Mouse (Mus musculus) forebrain, embryonic 14.5 days (tissue): ENCODE measurements around the gene Klri2. TPM values are rescaled to one million over a fixed set of nuclear protein-coding genes. Genes with fewer than 3 reads are reported as not detected.
"Not testable (repeated sequence)": the region's sequence is repeated elsewhere in the genome, so short reads cannot be mapped to it uniquely, and the experiment has no call there.

Experiments
- ATAC-seq: fragments of 200-750 bp; cut with Nextera tagmentation; 2 replicates; pipeline ENCODE4 v1.8.0; 2017; ENCODE audit warnings: mild to moderate bottlenecking, moderate library complexity
- DNase-seq: peaks from one replicate; pipeline ENCODE4 v3.0.0-alpha.2; 2015; ENCODE audit warnings: low spot score
- H3K27ac ChIP-seq: fragments of 300-500 bp; sonication (generic); 2 replicates; pipeline ENCODE4 v1.5.1; 2014; ENCODE audit warnings: low read depth, mild to moderate bottlenecking, control low read depth, low read length, moderate library complexity
- H3K27me3 ChIP-seq: fragments of 300-500 bp; sonication (generic); replicated peaks from 2 replicates; pipeline ENCODE4 v1.6.1; 2014; ENCODE audit warnings: low read length, control low read depth, mixed read lengths; ENCODE audit not compliant: control insufficient read depth, insufficient read depth
- H3K36me3 ChIP-seq: fragments of 300-500 bp; sonication (generic); 2 replicates; pipeline ENCODE4 v1.6.1; 2014; ENCODE audit warnings: low read length, control low read depth; ENCODE audit not compliant: control insufficient read depth, insufficient read depth
- H3K4me1 ChIP-seq: fragments of 300-500 bp; sonication (generic); 2 replicates; pipeline ENCODE4 v1.6.1; 2014; ENCODE audit warnings: antibody characterized with exemption, low read length, control low read depth; ENCODE audit not compliant: control insufficient read depth, insufficient read depth
- H3K4me2 ChIP-seq: fragments of 300-500 bp; sonication (generic); 2 replicates; pipeline ENCODE4 v1.6.1; 2014; ENCODE audit warnings: mild to moderate bottlenecking, control low read depth, low read length
- H3K4me3 ChIP-seq: fragments of 300-500 bp; sonication (generic); 2 replicates; pipeline ENCODE4 v1.5.1; 2014; ENCODE audit warnings: low read depth, low read length, control low read depth
- H3K9ac ChIP-seq: fragments of 300-500 bp; sonication (generic); 2 replicates; pipeline ENCODE4 v1.6.1; 2014; ENCODE audit warnings: mild to moderate bottlenecking, low read length, control low read depth, moderate library complexity
- H3K9me3 ChIP-seq: fragments of 300-500 bp; sonication (generic); replicated peaks from 2 replicates; pipeline ENCODE4 v1.6.1; 2016; ENCODE audit warnings: low read length, control low read depth, mixed read lengths; ENCODE audit not compliant: control insufficient read depth
- WGBS: fragments of 180-500 bp; shearing (Covaris S2); extraction: QIAGEN DNeasy Blood & Tissue Kit; methylation state at CpG from one replicate; pipeline ENCODE4 v1.1.7; 2014; 5-methylcytosine and 5-hydroxymethylcytosine counted together
- microRNA-seq: library from miRNA; unstranded; fragments of <30 nt; microRNA quantifications from one replicate; pipeline ENCODE4, GENCODE M21; 2016
- polyA plus RNA-seq: library from polyadenylated mRNA; unstranded; fragments of >200 nt; fragmentation: Nextera tagmentation; extraction: Ambion mirVana; gene quantifications from 2 replicates; pipeline ENCODE4 v1.2.1, GENCODE M21; 2014

The Klri2 gene
- polyA plus RNA-seq, 1 experiment from 2014 or later: not detected

GRCm38 (mm10) chr6:129717032-129717431 lies 23.3 kb downstream of the Klri2 start, which contains the start of gene Klri1:
Gene Klri1 (minus strand): TSS chr6:129717132.
- no peak within 1 kb of the TSS for H3K4me2 ChIP-seq
- no peaks in the 10 kb centered on the region for H3K4me1 ChIP-seq
- H3K27me3 ChIP-seq: no peaks in the 10 kb centered on the region
- no peaks in the 10 kb centered on the region for H3K36me3 ChIP-seq
- WGBS: 91% methylated on average over 4 of the region's 4 CpGs
- no peak for DNase-seq
- ATAC-seq: no peak
- no peaks in the 10 kb centered on the region for H3K9me3 ChIP-seq
- no peak within 1 kb of the TSS for H3K27ac ChIP-seq
- no peak within 1 kb of the TSS for H3K9ac ChIP-seq
- H3K4me3 ChIP-seq: no peak within 1 kb of the TSS

GRCm38 (mm10) chr6:129713566-129713965 lies 26.7 kb downstream of the Klri2 start:
- Histone ChIP-seq H3K4me1 (no peaks in the 10 kb centered on the region), H3K4me3 (no peak overlapping the region), H3K36me3 (no peaks in the 10 kb centered on the region), H3K27me3 (no peaks in the 10 kb centered on the region), H3K9me3 (no peaks in the 10 kb centered on the region), H3K27ac (no peak overlapping the region), H3K9ac (no peak overlapping the region), H3K4me2 (no peak overlapping the region)
- DNase-seq (no peak), ATAC-seq (no peak)
- WGBS: 29% methylated on average over 1 of the region's 1 CpGs

DNA sequence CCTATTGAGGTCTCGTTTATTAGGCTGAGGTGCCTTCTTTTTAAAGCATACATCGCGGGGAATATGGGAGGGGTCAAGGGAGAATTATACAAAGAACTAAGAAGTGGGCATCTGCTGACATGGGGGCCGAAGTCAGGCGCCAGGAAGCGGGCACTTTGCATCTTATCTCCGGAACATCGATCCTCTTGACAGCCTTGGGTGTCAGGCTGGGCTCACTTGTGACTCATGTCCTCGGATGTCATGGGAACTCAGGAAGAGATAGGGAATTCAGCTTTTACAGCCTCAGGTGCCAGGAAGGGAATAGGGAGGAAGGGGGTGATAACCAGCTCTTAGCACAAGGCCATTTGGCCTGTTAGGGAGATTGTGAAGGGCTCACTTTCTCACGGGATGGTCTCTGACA lies 48.8 kb downstream of the Klri2 start:
- not testable (repeated sequence) for H3K27me3 ChIP-seq, H3K9ac ChIP-seq, H3K4me2 ChIP-seq, H3K9me3 ChIP-seq, H3K4me3 ChIP-seq, DNase-seq, ATAC-seq, H3K4me1 ChIP-seq, H3K27ac ChIP-seq, H3K36me3 ChIP-seq
- WGBS: 84% methylated on average over 10 of the region's 10 CpGs

DNA sequence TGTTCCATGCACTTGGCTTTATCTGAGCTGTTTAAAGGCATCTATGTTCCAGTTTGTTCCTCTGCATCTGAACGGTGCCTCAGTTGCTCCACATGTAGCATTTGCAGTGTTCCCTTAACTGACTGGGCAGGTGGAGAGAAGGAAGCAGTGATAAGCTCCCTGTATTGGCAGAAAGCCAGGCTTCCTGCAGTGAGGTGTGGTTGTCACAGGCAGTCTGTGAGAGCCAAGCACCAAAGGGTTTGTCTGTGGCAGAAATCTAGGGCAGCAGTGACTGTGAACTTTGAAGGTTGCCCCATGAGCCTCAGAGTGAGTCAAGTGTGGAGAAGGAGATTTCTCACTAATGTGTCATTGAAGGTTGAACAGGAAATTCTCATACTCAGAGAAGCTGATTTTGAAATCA lies 59.9 kb downstream of the Klri2 start:
- no peak overlapping the region for H3K27ac ChIP-seq
- WGBS: 67% methylated on average over 1 of the region's 1 CpGs
- H3K27me3 ChIP-seq: no peaks in the 10 kb centered on the region

More for the DNA sequence above, 59.9 kb downstream of the Klri2 start:
- H3K4me2 ChIP-seq: no peak overlapping the region
- H3K9ac ChIP-seq: no peak overlapping the region
- ATAC-seq: no peak
- H3K36me3 ChIP-seq: no peaks in the 10 kb centered on the region
- no peak overlapping the region for H3K4me3 ChIP-seq
- no peaks in the 10 kb centered on the region for H3K4me1 ChIP-seq
- no peak for DNase-seq
- H3K9me3 ChIP-seq: 0 out of 2 replicates have a peak, but pooled peaks cover 4% of the 10 kb centered on the region

Small RNA genes lying within 50 kb of the gene (microRNA-seq; reads per million reads assigned to microRNA genes)
- gene Mir680-1: not detected

Other genes with a start within 250 kb of the Klri2 start
- not detected in 2 replicates for gene Olr1, start 233.3 kb downstream of the Klri2 start, polyA plus RNA-seq
- not detected in 2 replicates for gene Tmem52b, start 227.9 kb downstream of the Klri2 start, polyA plus RNA-seq
- gene Gabarapl1, start 207.3 kb downstream of the Klri2 start, polyA plus RNA-seq: 66.3 and 87.9 TPM in 2 replicates
- gene Klre1, start 162.6 kb downstream of the Klri2 start, polyA plus RNA-seq: not detected in 2 replicates
- gene Klrd1, start 148.7 kb downstream of the Klri2 start, polyA plus RNA-seq: not detected in 2 replicates
- gene Klrk1, start 116.6 kb downstream of the Klri2 start, polyA plus RNA-seq: 0.06 TPM in 1 of 2 replicates, not detected in the other
- gene Klrc3, start 97.1 kb downstream of the Klri2 start, polyA plus RNA-seq: not detected in 2 replicates
- gene Klrc2, start 79.8 kb downstream of the Klri2 start, polyA plus RNA-seq: not detected in 2 replicates
- not detected in 2 replicates for gene Klrc1, start 61.5 kb downstream of the Klri2 start, polyA plus RNA-seq
- not detected in 2 replicates for gene Klri1, start 23.4 kb downstream of the Klri2 start, polyA plus RNA-seq
- gene Gm156, start 43.8 kb upstream of the Klri2 start, polyA plus RNA-seq: not detected in 2 replicates
- gene Gm17631, start 122.2 kb upstream of the Klri2 start, polyA plus RNA-seq: not detected in 2 replicates
- gene Klra17, start 136.2 kb upstream of the Klri2 start, polyA plus RNA-seq: not detected in 2 replicates
- not detected in 2 replicates for gene Klra5, start 177.2 kb upstream of the Klri2 start, polyA plus RNA-seq